Mouse (Mus musculus): Measurements from ENCODE around the gene Rem2.

DNA sequence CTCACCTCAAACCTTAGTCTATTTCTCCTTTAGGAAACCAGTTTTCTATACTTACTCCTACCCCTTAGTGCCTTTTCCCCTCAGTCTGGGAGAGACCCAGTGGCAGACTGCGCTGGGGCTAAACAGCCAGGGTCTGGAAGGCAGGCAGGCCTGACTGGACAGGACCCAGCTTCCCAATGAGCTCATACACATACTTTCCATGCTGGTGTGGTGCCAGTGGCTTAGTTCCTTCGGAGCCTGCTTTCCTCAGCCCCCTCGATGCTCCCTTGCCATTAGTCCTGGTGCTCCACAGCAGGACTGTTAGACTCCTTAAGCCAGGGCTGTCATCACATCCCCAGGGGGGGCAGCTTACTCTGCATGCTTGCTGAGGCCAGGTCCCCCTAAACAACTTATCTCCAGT lies 30.4 kb upstream of the Rem2 start:
- TF ChIP-seq CTCF (IDR thresholded peaks at IDR 0.05; ENCODE audit: low read depth, low read length) = no peak
- TF ChIP-seq POLR2A (IDR thresholded peaks at IDR 0.05; ENCODE audit: insufficient read depth, low read length) = no peak
- TF ChIP-seq EP300 (IDR thresholded peaks at IDR 0.05; ENCODE audit: insufficient read depth, low read depth, low read length) = no peak
